Mouse (Mus musculus) lung, postnatal 0 days (tissue): ENCODE data around the gene Npr1. TPM values are rescaled to one million over a fixed set of nuclear protein-coding genes. Genes with fewer than 3 reads are reported as not detected.

Source experiments
- ATAC-seq: fragments of 200-750 bp; cut with Nextera tagmentation; 2 replicates; pipeline ENCODE4 v1.8.0; 2017; ENCODE audit warnings: moderate library complexity
- DNase-seq: peaks from one replicate; pipeline ENCODE4 v3.0.0-alpha.2; 2016; ENCODE audit warnings: low spot score
- H3K27ac ChIP-seq: fragments of 300-500 bp; sonication (generic); 2 replicates; pipeline ENCODE4 v1.5.1; 2014; ENCODE audit warnings: antibody characterized with exemption, mild to moderate bottlenecking, low read length, mixed read lengths
- H3K27me3 ChIP-seq: fragments of 300-500 bp; sonication (generic); replicated peaks from 2 replicates; pipeline ENCODE4 v1.6.1; 2014; ENCODE audit warnings: low read length, mixed read lengths; ENCODE audit not compliant: insufficient read depth
- H3K36me3 ChIP-seq: fragments of 300-500 bp; sonication (generic); 2 replicates; pipeline ENCODE4 v1.6.1; 2014; ENCODE audit warnings: low read length, mixed read lengths; ENCODE audit not compliant: insufficient read depth
- H3K4me1 ChIP-seq: fragments of 300-500 bp; sonication (generic); 2 replicates; pipeline ENCODE4 v1.6.1; 2014; ENCODE audit warnings: antibody characterized with exemption, low read depth, low read length, mixed read lengths; ENCODE audit not compliant: insufficient read depth
- H3K4me2 ChIP-seq: fragments of 300-500 bp; sonication (generic); replicated peaks from 2 replicates; pipeline ENCODE4 v1.6.1; 2014; ENCODE audit warnings: low read depth, mild to moderate bottlenecking, low read length, moderate library complexity, mixed read lengths
- H3K4me3 ChIP-seq: fragments of 300-500 bp; sonication (generic); 2 replicates; pipeline ENCODE4 v1.5.1; 2014; ENCODE audit warnings: low read depth, low read length
- H3K9ac ChIP-seq: fragments of 300-500 bp; sonication (generic); replicated peaks from 2 replicates; pipeline ENCODE4 v1.6.1; 2014; ENCODE audit warnings: low read depth, mild to moderate bottlenecking
- H3K9me3 ChIP-seq: fragments of 300-500 bp; sonication (generic); 2 replicates; pipeline ENCODE4 v1.6.1; 2016; ENCODE audit warnings: low read length, mixed read lengths
- CTCF ChIP-seq: IDR thresholded peaks from 2 replicates; pipeline ENCODE4 v1.5.1; 2016; ENCODE audit warnings: antibody characterized with exemption, mild to moderate bottlenecking
- EP300 ChIP-seq: IDR thresholded peaks from 2 replicates; pipeline ENCODE4 v1.6.1; 2016; ENCODE audit warnings: antibody characterized with exemption, mild to moderate bottlenecking, control low read depth
- WGBS: fragments of 180-500 bp; shearing (Covaris S2); extraction: QIAGEN DNeasy Blood & Tissue Kit; methylation state at CpG from one replicate; pipeline ENCODE4 v1.1.7; 2014; 5-methylcytosine and 5-hydroxymethylcytosine counted together
- polyA plus RNA-seq: library from polyadenylated mRNA; unstranded; fragments of >200 nt; fragmentation: Nextera tagmentation; extraction: Ambion mirVana; gene quantifications from 2 replicates; pipeline ENCODE4 v1.2.1, GENCODE M21; 2015

Npr1 gene
- 30.0 and 35.8 TPM in 2 replicates for polyA plus RNA-seq

- H3K4me2 ChIP-seq: peak within 1 kb of the TSS; percentile 91
- H3K27me3 ChIP-seq: no peaks in the 10 kb centered on the region
- no peaks in the 10 kb centered on the region for H3K36me3 ChIP-seq
- no peaks in the 10 kb centered on the region; the same call in 1 of the 2 replicates for H3K4me1 ChIP-seq
- H3K27ac ChIP-seq: peak within 1 kb of the TSS; percentile 89
- WGBS: 1% methylated on average over 11 of the region's 49 CpGs
- H3K4me3 ChIP-seq: peak within 1 kb of the TSS; percentile 71
- DNase-seq (peak; percentile 82), ATAC-seq (peak; percentile 69)
- TF ChIP-seq EP300: no peak
- no peak for TF ChIP-seq CTCF
- no peaks in the 10 kb centered on the region for H3K9me3 ChIP-seq
- H3K9ac ChIP-seq: peak within 1 kb of the TSS; percentile 74
Measured at GRCm38 (mm10) chr3:90465686-90466310, at the start of gene Npr1. Gene Npr1, minus strand, starts transcription at chr3:90465866.

- Histone ChIP-seq H3K27me3 (no peaks in the 10 kb centered on the region), H3K4me2 (peak overlapping the region; percentile 93), H3K4me3 (peak overlapping the region; percentile 52), H3K27ac (peak overlapping the region; percentile 86), H3K4me1 (peaks cover 13% of the 10 kb centered on the region; the same call in 1 of the 2 replicates), H3K9ac (peak overlapping the region; percentile 64), H3K36me3 (no peaks in the 10 kb centered on the region), H3K9me3 (no peaks in the 10 kb centered on the region)
- ATAC-seq: peak; percentile 46
- TF ChIP-seq EP300 (no peak), CTCF (no peak)
- 36% methylated on average over 1 of the region's 1 CpGs for WGBS
- DNase-seq: peak; percentile 58
Measured at GRCm38 (mm10) chr3:90515242-90515641, 49.6 kb upstream of the Npr1 start.

GRCm38 (mm10) chr3:90514691-90515090, 49.0 kb upstream of the Npr1 start:
- peak overlapping the region; percentile 93 for H3K4me2 ChIP-seq
- peak overlapping the region; percentile 52 for H3K4me3 ChIP-seq
- peak; percentile 91 for ATAC-seq
- TF ChIP-seq CTCF: no peak
- TF ChIP-seq EP300: no peak
- under 1% methylated on average over 10 of the region's 10 CpGs for WGBS
- peak; percentile 93 for DNase-seq
- peak overlapping the region; percentile 64 for H3K9ac ChIP-seq
- H3K27ac ChIP-seq: peak overlapping the region; percentile 86
- H3K36me3 ChIP-seq: no peaks in the 10 kb centered on the region
- no peaks in the 10 kb centered on the region for H3K9me3 ChIP-seq
- H3K27me3 ChIP-seq: no peaks in the 10 kb centered on the region
- peaks cover 13% of the 10 kb centered on the region; the same call in 1 of the 2 replicates for H3K4me1 ChIP-seq

GRCm38 (mm10) chr3:90513796-90514590, 48.3 kb upstream of the Npr1 start, which contains the start of the genes S100a1 and S100a13:
Gene S100a1, minus strand, starts transcription at chr3:90514392.
Gene S100a13, plus strand, starts transcription at chr3:90514435.
- Histone ChIP-seq H3K9me3 (no peaks in the 10 kb centered on the region), H3K9ac (peak within 1 kb of the TSS; percentile 64), H3K4me1 (peaks cover 13% of the 10 kb centered on the region; the same call in 1 of the 2 replicates), H3K4me2 (peak within 1 kb of the TSS; percentile 93), H3K36me3 (no peaks in the 10 kb centered on the region), H3K4me3 (peak within 1 kb of the TSS; percentile 52), H3K27ac (peak within 1 kb of the TSS; percentile 86), H3K27me3 (no peaks in the 10 kb centered on the region)
- 4% methylated on average over 24 of the region's 25 CpGs for WGBS
- ATAC-seq (peak; percentile 75), DNase-seq (peak; percentile 89)
- no peak for TF ChIP-seq EP300
- TF ChIP-seq CTCF: peak; percentile 75

- no peak overlapping the region for H3K27ac ChIP-seq
- 72% methylated on average over 9 of the region's 9 CpGs for WGBS
Measured at GRCm38 (mm10) chr3:90512948-90513642, 47.4 kb upstream of the Npr1 start.

More at GRCm38 (mm10) chr3:90512948-90513642, 47.4 kb upstream of the Npr1 start:
- DNase-seq: no peak
- Histone ChIP-seq H3K27me3 (no peaks in the 10 kb centered on the region), H3K9me3 (no peaks in the 10 kb centered on the region), H3K4me3 (peak overlapping the region; percentile 52; the same call in 1 of the 2 replicates), H3K9ac (no peak overlapping the region), H3K4me2 (peak overlapping the region; percentile 93; the same call in 1 of the 2 replicates), H3K36me3 (no peaks in the 10 kb centered on the region), H3K4me1 (peaks cover 15% of the 10 kb centered on the region; the same call in 1 of the 2 replicates)
- TF ChIP-seq CTCF (no peak), EP300 (no peak)
- ATAC-seq: no peak
